Comparison of ENCODE assay signal across 8 mouse cellular contexts in the genomic region with DNA sequence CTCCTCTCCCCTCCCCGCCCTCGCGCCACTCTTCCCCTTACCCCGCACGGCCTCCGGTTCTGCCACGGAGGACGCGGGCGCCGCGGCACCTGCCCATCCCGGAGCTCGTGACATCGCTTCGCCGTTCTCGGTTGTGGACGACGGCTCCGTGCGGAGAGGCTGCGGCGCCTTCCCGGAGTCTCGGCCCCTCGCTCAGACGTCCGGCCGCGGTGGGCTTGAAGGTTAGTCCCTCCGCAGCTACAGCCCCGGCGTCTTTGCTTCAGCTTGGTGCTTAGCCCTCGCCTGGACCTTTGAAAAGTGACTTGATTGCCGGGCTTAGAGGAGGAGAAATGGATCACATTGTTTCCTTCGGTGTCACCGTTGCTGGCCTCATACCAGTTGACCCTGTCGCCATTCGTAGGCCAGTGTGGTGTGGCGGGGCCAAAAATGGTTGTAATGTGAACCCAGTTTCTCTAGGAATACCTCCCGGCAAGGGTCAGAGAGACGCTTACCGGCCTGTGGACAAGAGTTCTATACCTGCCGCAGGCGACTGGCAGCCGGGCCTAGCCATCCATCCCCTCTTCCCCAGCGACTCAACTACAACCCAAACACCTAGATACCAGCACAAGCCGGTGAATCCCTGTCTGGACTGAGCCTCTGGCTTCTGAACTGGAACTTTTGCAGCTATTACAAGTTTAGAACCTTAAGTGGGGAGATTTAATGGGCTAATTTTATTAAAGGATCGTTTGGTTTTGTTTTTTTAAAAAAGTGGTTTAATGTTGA. TPM values are rescaled to one million over a fixed set of nuclear protein-coding genes. Genes with fewer than 3 reads are reported as not detected.
DNase-seq lines count a peak whose midpoint lies in the region; ATAC-seq and TF ChIP-seq lines count a peak whose summit lies in the region.

No protein-coding gene starts in this region.

- H3K4me3 ChIP-seq in layer of hippocampus, adult 2 months, result peak overlapping the region; percentile 73
- H3K4me3 ChIP-seq in embryonic fibroblast, embryonic 13.5 days (ENCODE audit: insufficient read depth, low read length), result peak overlapping the region; percentile 69
- peak overlapping the region; percentile 71 for H3K4me3 ChIP-seq in hindbrain, embryonic 12.5 days
- peak overlapping the region; percentile 81 for H3K4me3 ChIP-seq in liver, embryonic 15.5 days (replicated peaks)
- peak overlapping the region; percentile 75 for H3K4me3 ChIP-seq in small intestine, adult 2 months (ENCODE audit: low read depth, low read length)

- DNase-seq in layer of hippocampus, adult 2 months (ENCODE audit: low spot score in 2 of 2), result no peak
- DNase-seq in layer of hippocampus, postnatal 14 days (ENCODE audit: low spot score in 2 of 2), result no peak
- DNase-seq in R1 (ENCODE audit: low read depth, low spot score), result peak; percentile 57
- DNase-seq in layer of hippocampus, adult 11-12 months (ENCODE audit: low spot score), result no peak

- H3K36me3 ChIP-seq in hindbrain, embryonic 12.5 days, result peaks cover 53% of the 10 kb centered on the region
- peaks cover 81% of the 10 kb centered on the region for H3K36me3 ChIP-seq in liver, embryonic 15.5 days (replicated peaks)
- peaks cover 26% of the 10 kb centered on the region for H3K36me3 ChIP-seq in small intestine, adult 2 months (ENCODE audit: control insufficient read depth, insufficient read depth, low read length)

- H3K27ac ChIP-seq in layer of hippocampus, adult 2 months, result peak overlapping the region; percentile 94
- peak overlapping the region; percentile 41 for H3K27ac ChIP-seq in embryonic fibroblast, embryonic 13.5 days (ENCODE audit: insufficient read depth, low read length)
- H3K27ac ChIP-seq in hindbrain, embryonic 12.5 days, result peak overlapping the region; percentile 95
- peak overlapping the region; percentile 100 for H3K27ac ChIP-seq in liver, embryonic 15.5 days (replicated peaks)
- peak overlapping the region; percentile 74 for H3K27ac ChIP-seq in small intestine, adult 2 months (ENCODE audit: insufficient read depth, low read depth, low read length)

- ATAC-seq in hindbrain, embryonic 12.5 days (ENCODE audit: low FRiP score), result no peak; the same call in 1 of the 2 replicates
- ATAC-seq in liver, embryonic 15.5 days (ENCODE audit: insufficient read depth), result peak; percentile 9; the same call in 1 of the 2 replicates

- H3K4me2 ChIP-seq in hindbrain, embryonic 12.5 days (replicated peaks), result peak overlapping the region; percentile 80
- H3K4me2 ChIP-seq in liver, embryonic 15.5 days, result peak overlapping the region; percentile 82

- no peaks in the 10 kb centered on the region for H3K27me3 ChIP-seq in hindbrain, embryonic 12.5 days
- no peaks in the 10 kb centered on the region for H3K27me3 ChIP-seq in liver, embryonic 15.5 days
- no peaks in the 10 kb centered on the region for H3K27me3 ChIP-seq in small intestine, adult 2 months (ENCODE audit: control insufficient read depth, insufficient read depth, low read length)

- TF ChIP-seq CTCF in layer of hippocampus, adult 2 months (conservative IDR thresholded peaks at IDR 0.05), result no peak
- no peak for TF ChIP-seq CTCF in embryonic fibroblast, embryonic 13.5 days (IDR thresholded peaks at IDR 0.05; ENCODE audit: borderline replicate concordance, insufficient read depth, low read length)
- no peak for TF ChIP-seq CTCF in small intestine, adult 2 months (IDR thresholded peaks at IDR 0.05; ENCODE audit: extremely low read depth, insufficient read length, insufficient replicate concordance, low read depth, low read length)

- H3K9ac ChIP-seq in hindbrain, embryonic 12.5 days, result peak overlapping the region; percentile 97
- H3K9ac ChIP-seq in liver, embryonic 15.5 days, result peak overlapping the region; percentile 96

- no peaks in the 10 kb centered on the region; the same call in 1 of the 2 replicates for H3K4me1 ChIP-seq in embryonic fibroblast, embryonic 13.5 days (ENCODE audit: control insufficient read depth, insufficient read depth, low read length)
- peaks cover 17% of the 10 kb centered on the region for H3K4me1 ChIP-seq in hindbrain, embryonic 12.5 days
- peaks cover 44% of the 10 kb centered on the region for H3K4me1 ChIP-seq in liver, embryonic 15.5 days (replicated peaks)
- peaks cover 2% of the 10 kb centered on the region; the same call in 1 of the 2 replicates for H3K4me1 ChIP-seq in small intestine, adult 2 months (ENCODE audit: control insufficient read depth, insufficient read depth, insufficient read length, low read length)

- H3K9me3 ChIP-seq in hindbrain, embryonic 12.5 days (replicated peaks), result no peaks in the 10 kb centered on the region
- H3K9me3 ChIP-seq in liver, embryonic 15.5 days (replicated peaks), result no peaks in the 10 kb centered on the region

- peak; percentile 40; the same call in 1 of the 2 replicates for TF ChIP-seq POLR2A in embryonic fibroblast, embryonic 13.5 days (IDR thresholded peaks at IDR 0.05; ENCODE audit: low read depth, low read length)
- no peak; the same call in 1 of the 2 replicates for TF ChIP-seq POLR2A in small intestine, adult 2 months (IDR thresholded peaks at IDR 0.05; ENCODE audit: low read depth, low read length)

- under 1% methylated on average over 50 of the region's 50 CpGs for WGBS in hindbrain, embryonic 12.5 days
- under 1% methylated on average over 50 of the region's 50 CpGs for WGBS in liver, embryonic 15.5 days (ENCODE audit: insufficient replicate concordance)
- under 1% methylated on average over 50 of the region's 50 CpGs for WGBS in small intestine, adult 2 months

RNA-seq across cellular contexts. Expression of a gene that starts 1.0 kb away (rescaled TPM):
- total RNA-seq in layer of hippocampus, adult 2 months (2021), result 10 to 100 TPM; 42.5 to 44.2 TPM
- 10 to 100 TPM; 50.5 to 59.1 TPM for total RNA-seq in layer of hippocampus, postnatal 14 days (2021)
- 50.9 and 74.7 TPM in 2 replicates for polyA plus RNA-seq in embryonic fibroblast, embryonic 13.5 days (2011; ENCODE audit: insufficient read length, low read depth, missing spikeins)
- polyA plus RNA-seq in hindbrain, embryonic 12.5 days (2016; fragmentation: Nextera tagmentation; extraction: Ambion mirVana), result 273 and 290 TPM in 2 replicates
- 226 and 228 TPM in 2 replicates for polyA plus RNA-seq in liver, embryonic 15.5 days (2015; fragmentation: Nextera tagmentation; extraction: Ambion mirVana)
- 180 and 255 TPM in 2 replicates for polyA plus RNA-seq in small intestine, adult 2 months (2012; rRNA removed)

RNA-seq across cellular contexts. Expression of a gene that starts 8.5 kb away (rescaled TPM):
- total RNA-seq in layer of hippocampus, adult 2 months (2021), result 10 to 100 TPM; 21.9 to 22.1 TPM
- total RNA-seq in layer of hippocampus, postnatal 14 days (2021), result 10 to 100 TPM; 22.6 to 22.8 TPM
- polyA plus RNA-seq in embryonic fibroblast, embryonic 13.5 days (2011; ENCODE audit: insufficient read length, low read depth, missing spikeins), result 46.8 and 51.9 TPM in 2 replicates
- 99.4 and 103 TPM in 2 replicates for polyA plus RNA-seq in hindbrain, embryonic 12.5 days (2016; fragmentation: Nextera tagmentation; extraction: Ambion mirVana)
- 1,466 and 1,543 TPM in 2 replicates for polyA plus RNA-seq in liver, embryonic 15.5 days (2015; fragmentation: Nextera tagmentation; extraction: Ambion mirVana)
- 37.0 and 44.0 TPM in 2 replicates for polyA plus RNA-seq in small intestine, adult 2 months (2012; rRNA removed)

RNA-seq across cellular contexts. Expression of a gene that starts 9.7 kb away (rescaled TPM):
- 10 to 100 TPM; 14.5 to 15.3 TPM for total RNA-seq in layer of hippocampus, adult 2 months (2021)
- 10 to 100 TPM; 16.2 to 16.3 TPM for total RNA-seq in layer of hippocampus, postnatal 14 days (2021)
- 39.7 and 54.7 TPM in 2 replicates for polyA plus RNA-seq in embryonic fibroblast, embryonic 13.5 days (2011; ENCODE audit: insufficient read length, low read depth, missing spikeins)
- polyA plus RNA-seq in hindbrain, embryonic 12.5 days (2016; fragmentation: Nextera tagmentation; extraction: Ambion mirVana), result 37.3 and 41.3 TPM in 2 replicates
- 17.9 and 18.4 TPM in 2 replicates for polyA plus RNA-seq in liver, embryonic 15.5 days (2015; fragmentation: Nextera tagmentation; extraction: Ambion mirVana)
- polyA plus RNA-seq in small intestine, adult 2 months (2012; rRNA removed), result 27.7 and 47.4 TPM in 2 replicates

RNA-seq across cellular contexts. Expression of a gene that starts 15.4 kb away (rescaled TPM):
- total RNA-seq in layer of hippocampus, adult 2 months (2021), result 100 to 1,000 TPM; 186 to 206 TPM
- 100 to 1,000 TPM; 128 to 144 TPM for total RNA-seq in layer of hippocampus, postnatal 14 days (2021)
- 9.4 and 10.5 TPM in 2 replicates for polyA plus RNA-seq in embryonic fibroblast, embryonic 13.5 days (2011; ENCODE audit: insufficient read length, low read depth, missing spikeins)
- polyA plus RNA-seq in hindbrain, embryonic 12.5 days (2016; fragmentation: Nextera tagmentation; extraction: Ambion mirVana), result 20.2 and 22.2 TPM in 2 replicates
- 9.6 and 10.4 TPM in 2 replicates for polyA plus RNA-seq in liver, embryonic 15.5 days (2015; fragmentation: Nextera tagmentation; extraction: Ambion mirVana)
- 113 and 257 TPM in 2 replicates for polyA plus RNA-seq in small intestine, adult 2 months (2012; rRNA removed)

RNA-seq across cellular contexts. Expression of a gene that starts 26.0 kb away (rescaled TPM):
- total RNA-seq in layer of hippocampus, adult 2 months (2021), result 10 to 100 TPM; 54.7 to 55.7 TPM
- total RNA-seq in layer of hippocampus, postnatal 14 days (2021), result 10 to 100 TPM; 41.8 to 46.1 TPM
- polyA plus RNA-seq in embryonic fibroblast, embryonic 13.5 days (2011; ENCODE audit: insufficient read length, low read depth, missing spikeins), result 33.8 and 35.4 TPM in 2 replicates
- 35.2 and 36.2 TPM in 2 replicates for polyA plus RNA-seq in hindbrain, embryonic 12.5 days (2016; fragmentation: Nextera tagmentation; extraction: Ambion mirVana)
- polyA plus RNA-seq in liver, embryonic 15.5 days (2015; fragmentation: Nextera tagmentation; extraction: Ambion mirVana), result 14.6 and 15.1 TPM in 2 replicates
- polyA plus RNA-seq in small intestine, adult 2 months (2012; rRNA removed), result 12.4 and 22.3 TPM in 2 replicates

Comparison
In these comparisons a context has a peak if more than half of its experiments do, and no peak if none do; other contexts are left out.
1. H3K27ac ChIP-seq: peak in every context shown above with its lines; median percentile 100 in liver, embryonic 15.5 days; 95 in hindbrain, embryonic 12.5 days; 94 in layer of hippocampus, adult 2 months; 74 in small intestine, adult 2 months; 41 in embryonic fibroblast, embryonic 13.5 days.
2. RNA of a gene that starts 8.5 kb away (polyA plus RNA-seq): 1,466 to 1,543 TPM in liver, embryonic 15.5 days; 99.4 to 103 TPM in hindbrain, embryonic 12.5 days, 46.8 to 51.9 TPM in embryonic fibroblast, embryonic 13.5 days and 37.0 to 44.0 TPM in small intestine, adult 2 months; every median in the first group is over 10 times any median in the second.
3. Peak in every context shown above with its lines, with median percentiles within 50 percentile points of each other: H3K4me3 ChIP-seq.